Mouse (Mus musculus) mammary gland, adult 2 months (tissue): Measurements from ENCODE around the gene Gsdma. TPM values are rescaled to one million over a fixed set of nuclear protein-coding genes. Genes with fewer than 3 reads are reported as not detected.

Source experiments
- polyA plus RNA-seq: library from polyadenylated mRNA; depleted of rRNA; stranded (reverse); fragments of >200 nt; gene quantifications from 2 replicates; pipeline ENCODE4 v1.2.3, GENCODE M21; 2012; ENCODE audit warnings: low replicate concordance; rRNA removed

The Gsdma gene
- 0.05 and 0.52 TPM in 2 replicates for polyA plus RNA-seq

DNA sequence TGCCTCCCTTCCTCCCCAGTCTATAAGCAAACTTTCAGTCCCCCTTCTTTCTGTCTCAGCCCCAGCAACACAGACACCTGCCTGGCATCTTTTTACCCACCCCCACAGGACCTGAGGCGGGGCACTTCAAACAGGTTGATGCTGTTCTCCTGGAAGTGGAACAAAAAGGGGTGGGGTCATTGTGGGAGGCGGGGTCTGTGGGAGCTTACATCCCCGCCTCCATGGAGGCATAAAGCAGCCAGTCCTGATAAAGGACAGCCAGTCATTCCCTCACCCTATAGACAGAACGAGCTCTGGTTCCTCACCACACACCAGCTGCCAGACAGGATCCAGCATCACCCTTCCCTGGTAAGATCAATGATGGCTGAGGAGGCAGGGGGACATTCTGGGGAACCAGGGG is at the start of gene Gsdma:
Gene Gsdma, plus strand, starts transcription at position 261 of the 400 bp plus-strand sequence.

GRCm38 (mm10) chr11:98625611-98626410 is 38.3 kb upstream of the Gsdma start, which contains the start of the genes Gm12355 and Gsdma3:
Gm12355 (minus strand) TSS chr11:98625661.
Gsdma3 (plus strand) TSS chr11:98626360.

DNA sequence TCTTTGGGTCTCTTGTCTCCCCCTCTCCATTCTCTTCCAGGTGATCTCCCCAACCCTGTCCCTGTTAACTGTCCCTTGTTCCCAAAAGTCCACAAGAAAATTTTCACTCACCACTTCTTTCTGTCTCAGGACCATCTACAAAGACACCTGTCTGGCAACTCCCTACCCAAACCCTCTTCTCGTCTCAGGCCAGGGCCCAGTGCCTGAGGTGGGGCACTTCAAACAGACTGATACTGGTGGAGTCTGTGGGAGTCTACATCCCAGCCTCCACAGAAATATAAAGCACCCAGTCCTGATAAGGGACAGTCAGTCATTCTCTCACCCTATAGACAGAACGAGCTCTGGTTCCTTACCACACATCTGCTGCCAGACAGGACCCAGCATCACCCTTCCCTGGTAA is 17.7 kb upstream of the Gsdma start, which contains the start of gene Gsdma2:
Gene Gsdma2, plus strand, starts transcription at position 301 of the 400 bp plus-strand sequence.

GRCm38 (mm10) chr11:98681786-98682745 is 17.9 kb downstream of the Gsdma start, which contains the start of gene Psmd3:
Psmd3 (plus strand) TSS chr11:98682554.

GRCm38 (mm10) chr11:98701213-98701670 is 37.1 kb downstream of the Gsdma start, which contains the start of gene Csf3:
Csf3 (plus strand) TSS chr11:98701263.

Other genes with a start within 250 kb of the Gsdma start
- gene Mien1, start 225.4 kb upstream of the Gsdma start, polyA plus RNA-seq: 48.3 and 68.1 TPM in 2 replicates
- 29.3 and 38.8 TPM in 2 replicates for gene Grb7, start 218.0 kb upstream of the Gsdma start, polyA plus RNA-seq
- 19.7 and 38.8 TPM in 2 replicates for gene Ikzf3, start 118.3 kb upstream of the Gsdma start, polyA plus RNA-seq
- gene Zpbp2, start 113.3 kb upstream of the Gsdma start, polyA plus RNA-seq: 0.43 and 0.88 TPM in 2 replicates
- gene Ormdl3, start 77.0 kb upstream of the Gsdma start, polyA plus RNA-seq: 218 and 235 TPM in 2 replicates
- gene Lrrc3c, start 66.1 kb upstream of the Gsdma start, polyA plus RNA-seq: not detected in 2 replicates
- gene Gm12355, start 38.7 kb upstream of the Gsdma start, polyA plus RNA-seq: not detected in 2 replicates
- 0.52 TPM in 1 of 2 replicates, not detected in the other for gene Gsdma3, start 38.0 kb upstream of the Gsdma start, polyA plus RNA-seq
- not detected in 2 replicates for gene Gsdma2, start 17.6 kb upstream of the Gsdma start, polyA plus RNA-seq
- gene Psmd3, start 18.2 kb downstream of the Gsdma start, polyA plus RNA-seq: 169 and 195 TPM in 2 replicates
- 1.1 and 1.7 TPM in 2 replicates for gene Csf3, start 36.9 kb downstream of the Gsdma start, polyA plus RNA-seq
- gene Med24, start 65.1 kb downstream of the Gsdma start, polyA plus RNA-seq: 75.8 and 98.2 TPM in 2 replicates
- gene Thra, start 76.3 kb downstream of the Gsdma start, polyA plus RNA-seq: 88.4 and 134 TPM in 2 replicates
- 163 and 226 TPM in 2 replicates for gene Nr1d1, start 111.0 kb downstream of the Gsdma start, polyA plus RNA-seq
- 38.4 and 55.7 TPM in 2 replicates for gene Msl1, start 131.2 kb downstream of the Gsdma start, polyA plus RNA-seq
- 37.2 and 39.8 TPM in 2 replicates for gene Casc3, start 140.6 kb downstream of the Gsdma start, polyA plus RNA-seq
- gene Rapgefl1, start 172.4 kb downstream of the Gsdma start, polyA plus RNA-seq: 11.6 and 16.3 TPM in 2 replicates
- gene Wipf2, start 199.3 kb downstream of the Gsdma start, polyA plus RNA-seq: 10.4 and 20.9 TPM in 2 replicates
- 0.30 and 0.56 TPM in 2 replicates for gene Cdc6, start 243.4 kb downstream of the Gsdma start, polyA plus RNA-seq